In the genomic region with DNA sequence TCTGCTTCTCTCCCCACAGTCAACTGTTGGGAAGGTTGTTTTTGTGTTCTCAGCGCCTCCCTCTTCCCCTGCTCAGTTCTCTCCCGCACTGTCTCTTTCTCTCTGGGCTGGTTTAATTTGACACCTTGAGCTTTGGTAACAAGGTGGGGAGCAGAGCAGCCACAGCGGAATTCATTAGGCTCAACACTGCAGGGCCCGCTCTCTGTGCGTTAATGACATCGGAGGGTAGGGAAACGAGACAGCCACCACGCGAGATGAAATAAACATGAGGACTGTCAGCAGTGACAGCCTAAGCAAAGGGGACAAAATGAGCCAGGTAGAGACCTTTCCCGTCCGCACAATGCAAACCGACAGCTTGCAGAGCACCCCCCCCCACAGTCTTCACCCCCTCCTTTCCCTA, we compare ENCODE assay signal across 11 mouse cellular contexts.
DNase-seq lines count a peak whose midpoint lies in the region; ATAC-seq lines count a peak whose summit lies in the region.
"Had no signal": no experiment of that assay in that cellular context is flagged by ENCODE, and none has a peak within 500 bp of the region (broad histone marks: within the 10 kb centered on the region; RNA-seq: fewer than 3 reads in every experiment).

No protein-coding gene starts in this region.

- H3K4me1 ChIP-seq in embryonic facial prominence, embryonic 11.5 days (ENCODE audit: control insufficient read depth, insufficient read depth, low read length), result no peaks in the 10 kb centered on the region
- H3K4me1 ChIP-seq in hindbrain, embryonic 13.5 days (replicated peaks), result peaks cover 59% of the 10 kb centered on the region
- H3K4me1 ChIP-seq in midbrain, embryonic 16.5 days (ENCODE audit: control insufficient read depth, insufficient read depth, low read length), result peaks cover 52% of the 10 kb centered on the region

- peak overlapping the region; percentile 8; the same call in 1 of the 2 replicates for H3K4me2 ChIP-seq in embryonic facial prominence, embryonic 11.5 days (ENCODE audit: low read depth, low read length)
- H3K4me2 ChIP-seq in hindbrain, embryonic 13.5 days, result peak overlapping the region; percentile 42
- peak overlapping the region; percentile 34 for H3K4me2 ChIP-seq in midbrain, embryonic 16.5 days (ENCODE audit: low read length)
- H3K4me2 ChIP-seq: liver, embryonic 11.5 days had no signal

- H3K27me3 ChIP-seq in embryonic facial prominence, embryonic 11.5 days (ENCODE audit: control insufficient read depth, insufficient read depth, low read length), result no peaks in the 10 kb centered on the region
- H3K27me3 ChIP-seq in hindbrain, embryonic 13.5 days, result no peaks in the 10 kb centered on the region
- no peaks in the 10 kb centered on the region for H3K27me3 ChIP-seq in midbrain, embryonic 16.5 days (ENCODE audit: control insufficient read depth, insufficient read depth, low read depth, low read length)
- H3K27me3 ChIP-seq: CH12.LX had no signal

- H3K4me3 ChIP-seq in embryonic facial prominence, embryonic 11.5 days (ENCODE audit: low read depth, low read length), result no peak overlapping the region
- H3K4me3 ChIP-seq in hindbrain, embryonic 13.5 days, result no peak overlapping the region
- no peak overlapping the region for H3K4me3 ChIP-seq in midbrain, embryonic 16.5 days (ENCODE audit: low read depth, low read length)

- H3K9me3 ChIP-seq in embryonic facial prominence, embryonic 11.5 days (replicated peaks; ENCODE audit: control insufficient read depth, low read length), result no peaks in the 10 kb centered on the region
- H3K9me3 ChIP-seq in hindbrain, embryonic 13.5 days, result no peaks in the 10 kb centered on the region
- no peaks in the 10 kb centered on the region for H3K9me3 ChIP-seq in midbrain, embryonic 16.5 days (replicated peaks; ENCODE audit: control insufficient read depth, low read length, poor library complexity, severe bottlenecking)

- 0 out of 2 replicates have a peak, but pooled peaks have one; percentile 46 for ATAC-seq in embryonic facial prominence, embryonic 11.5 days (replicated peaks; ENCODE audit: insufficient number of reproducible peaks, low FRiP score, low TSS enrichment, low read depth)
- ATAC-seq in hindbrain, embryonic 13.5 days (ENCODE audit: low FRiP score), result peak; percentile 79
- peak; percentile 85 for ATAC-seq in midbrain, embryonic 16.5 days
- no peak for ATAC-seq in monocyte, adult 5-6 weeks (replicated peaks; ENCODE audit: insufficient number of reproducible peaks, low FRiP score, low TSS enrichment, poor library complexity, severe bottlenecking)

- no peaks in the 10 kb centered on the region for H3K36me3 ChIP-seq in embryonic facial prominence, embryonic 11.5 days (replicated peaks; ENCODE audit: control insufficient read depth, insufficient read depth, low read depth, low read length)
- no peaks in the 10 kb centered on the region for H3K36me3 ChIP-seq in hindbrain, embryonic 13.5 days
- H3K36me3 ChIP-seq in midbrain, embryonic 16.5 days (ENCODE audit: control insufficient read depth, insufficient read depth, low read length), result no peaks in the 10 kb centered on the region

- 27% methylated on average over 12 of the region's 12 CpGs for WGBS in embryonic facial prominence, embryonic 11.5 days
- 5% methylated on average over 12 of the region's 12 CpGs for WGBS in hindbrain, embryonic 13.5 days
- WGBS in midbrain, embryonic 16.5 days, result 6% methylated on average over 12 of the region's 12 CpGs

- DNase-seq in ES-CJ7 (ENCODE audit: low read depth, low spot score), result peak; percentile 21
- DNase-seq in embryonic facial prominence, embryonic 11.5 days (ENCODE audit: low spot score), result no peak
- no peak for DNase-seq in c-Kit-positive CD71-positive TER-119-positive erythroid progenitor cells, embryonic 14.5 days (ENCODE audit: low spot score)
- no peak for DNase-seq in cerebellum, postnatal 4 days (ENCODE audit: low spot score in 2 of 2)
- DNase-seq: cerebellum, adult 2 months; kidney, postnatal 14 days had no signal

- no peak overlapping the region for H3K27ac ChIP-seq in embryonic facial prominence, embryonic 11.5 days (replicated peaks; ENCODE audit: low read depth, low read length)
- H3K27ac ChIP-seq in hindbrain, embryonic 13.5 days, result peak overlapping the region; percentile 91
- H3K27ac ChIP-seq in midbrain, embryonic 16.5 days (ENCODE audit: low read length), result peak overlapping the region; percentile 74

- H3K9ac ChIP-seq in embryonic facial prominence, embryonic 11.5 days (replicated peaks; ENCODE audit: low read length), result no peak overlapping the region
- peak overlapping the region; percentile 59; the same call in 1 of the 2 replicates for H3K9ac ChIP-seq in hindbrain, embryonic 13.5 days
- peak overlapping the region; percentile 27; the same call in 1 of the 2 replicates for H3K9ac ChIP-seq in midbrain, embryonic 16.5 days (ENCODE audit: low read depth, low read length)
